Mouse (Mus musculus): ENCODE results near the gene Fmo2. TPM values are rescaled to one million over a fixed set of nuclear protein-coding genes. Genes with fewer than 3 reads are reported as not detected.

Fmo2 gene
- polyA plus RNA-seq, 1 experiment: not detected

GRCm38 (mm10) chr1:162886138-162886816 lies 12.2 kb downstream of the Fmo2 start:
- Histone ChIP-seq H3K4me3 (no peak overlapping the region), H3K36me3 (ENCODE audit: control insufficient read depth, insufficient read depth) (no peaks in the 10 kb centered on the region), H3K4me2 (ENCODE audit: low read depth) (no peak overlapping the region), H3ac (ENCODE audit: control insufficient read depth, insufficient read length) (no peak overlapping the region), H3K27me3 (ENCODE audit: control insufficient read depth, insufficient read depth, insufficient read length) (no peaks in the 10 kb centered on the region), H3K79me2 (ENCODE audit: control insufficient read depth, insufficient read depth) (no peaks in the 10 kb centered on the region)
- TF ChIP-seq E2F4 (IDR thresholded peaks at IDR 0.05; ENCODE audit: insufficient read depth) (no peak), MAX (IDR thresholded peaks at IDR 0.05; ENCODE audit: low read depth) (no peak), USF1 (IDR thresholded peaks at IDR 0.05; ENCODE audit: low read depth) (no peak), POLR2AphosphoS2 (IDR thresholded peaks at IDR 0.05; ENCODE audit: insufficient read length, low read depth) (no peak)

- Histone ChIP-seq H3ac (ENCODE audit: control insufficient read depth, insufficient read length) (no peak overlapping the region), H3K36me3 (ENCODE audit: control insufficient read depth, insufficient read depth) (no peaks in the 10 kb centered on the region), H3K79me2 (ENCODE audit: control insufficient read depth, insufficient read depth) (no peaks in the 10 kb centered on the region), H3K27me3 (ENCODE audit: control insufficient read depth, insufficient read depth, insufficient read length) (peaks cover 1% of the 10 kb centered on the region), H3K4me2 (ENCODE audit: low read depth) (no peak overlapping the region), H3K4me3 (no peak overlapping the region)
- no peak for TF ChIP-seq POLR2AphosphoS2 (IDR thresholded peaks at IDR 0.05; ENCODE audit: insufficient read length, low read depth)
- no peak for TF ChIP-seq TCF12 (IDR thresholded peaks at IDR 0.05; ENCODE audit: insufficient read depth, poor library complexity, severe bottlenecking)
- TF ChIP-seq CEBPB (IDR thresholded peaks at IDR 0.05; ENCODE audit: insufficient read depth, poor library complexity, severe bottlenecking): no peak
- no peak for TF ChIP-seq MYOD1 (IDR thresholded peaks at IDR 0.05; ENCODE audit: control insufficient read depth in 1 of 3, insufficient read length in 2 of 3, low read depth in 2 of 3)
- TF ChIP-seq MYOG (IDR thresholded peaks at IDR 0.05; ENCODE audit: control insufficient read depth in 1 of 3, insufficient read depth in 1 of 3, insufficient read length in 2 of 3, low read depth in 2 of 3): peak in 1 of 3 experiments; percentile 19
- no peak for TF ChIP-seq E2F4 (IDR thresholded peaks at IDR 0.05; ENCODE audit: insufficient read depth)
- no peak for TF ChIP-seq REST (IDR thresholded peaks at IDR 0.05; ENCODE audit: insufficient read depth, insufficient read length)
- no peak for TF ChIP-seq USF1 (IDR thresholded peaks at IDR 0.05; ENCODE audit: low read depth)
- no peak for TF ChIP-seq TCF3 (IDR thresholded peaks at IDR 0.05; ENCODE audit: insufficient read length, low read depth)
Observed at GRCm38 (mm10) chr1:162882681-162883080, 15.8 kb downstream of the Fmo2 start.

DNA sequence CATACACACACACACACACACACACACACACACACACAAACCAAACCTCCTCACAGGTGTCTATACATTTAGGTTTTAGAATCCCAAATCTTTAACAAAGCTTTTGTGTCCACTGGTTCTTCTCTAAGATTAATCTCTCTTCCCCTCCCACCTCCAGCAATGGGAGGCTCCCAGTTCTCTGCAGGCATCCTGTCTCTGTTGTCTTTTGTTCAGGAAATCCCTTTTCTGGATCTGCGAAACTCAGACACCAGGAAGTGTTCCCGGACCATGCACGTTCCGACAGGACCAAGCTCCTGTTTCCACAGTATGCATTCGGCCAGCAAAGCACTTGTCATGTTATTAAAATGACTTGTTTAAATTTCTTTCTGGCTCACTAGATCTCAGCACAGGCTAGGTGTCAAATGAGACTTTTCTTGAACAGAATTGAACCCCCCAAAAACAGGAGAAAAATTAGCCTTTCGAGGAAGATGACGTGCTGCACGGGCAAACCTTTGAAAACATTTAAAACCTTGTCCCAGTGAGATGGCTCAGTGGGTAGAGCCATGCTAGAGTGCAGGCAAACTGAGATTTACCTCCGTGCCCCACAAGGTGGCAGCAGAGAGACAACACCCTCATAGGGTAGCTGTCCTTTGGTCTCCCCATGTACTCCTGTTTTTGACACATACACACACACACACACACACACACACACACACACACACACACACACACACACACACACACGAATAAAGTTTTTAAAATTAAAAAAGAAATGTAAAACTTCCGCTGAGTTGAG lies 18.7 kb downstream of the Fmo2 start:
- H3K27me3 ChIP-seq (ENCODE audit: control insufficient read depth, insufficient read depth, insufficient read length): peaks cover 4% of the 10 kb centered on the region
- no peaks in the 10 kb centered on the region for H3K79me2 ChIP-seq (ENCODE audit: control insufficient read depth, insufficient read depth)
- TF ChIP-seq USF1 (IDR thresholded peaks at IDR 0.05; ENCODE audit: low read depth) (no peak), CEBPB (IDR thresholded peaks at IDR 0.05; ENCODE audit: insufficient read depth, poor library complexity, severe bottlenecking) (no peak), MAX (IDR thresholded peaks at IDR 0.05; ENCODE audit: low read depth) (no peak), MYOG (IDR thresholded peaks at IDR 0.05; ENCODE audit: control insufficient read depth in 1 of 3, insufficient read depth in 1 of 3, insufficient read length in 2 of 3, low read depth in 2 of 3) (no peak)
- H3K4me3 ChIP-seq: no peak overlapping the region
- no peak overlapping the region for H3K4me2 ChIP-seq (ENCODE audit: low read depth)
- H3ac ChIP-seq (ENCODE audit: control insufficient read depth, insufficient read length): no peak overlapping the region
- H3K36me3 ChIP-seq (ENCODE audit: control insufficient read depth, insufficient read depth): no peaks in the 10 kb centered on the region

DNA sequence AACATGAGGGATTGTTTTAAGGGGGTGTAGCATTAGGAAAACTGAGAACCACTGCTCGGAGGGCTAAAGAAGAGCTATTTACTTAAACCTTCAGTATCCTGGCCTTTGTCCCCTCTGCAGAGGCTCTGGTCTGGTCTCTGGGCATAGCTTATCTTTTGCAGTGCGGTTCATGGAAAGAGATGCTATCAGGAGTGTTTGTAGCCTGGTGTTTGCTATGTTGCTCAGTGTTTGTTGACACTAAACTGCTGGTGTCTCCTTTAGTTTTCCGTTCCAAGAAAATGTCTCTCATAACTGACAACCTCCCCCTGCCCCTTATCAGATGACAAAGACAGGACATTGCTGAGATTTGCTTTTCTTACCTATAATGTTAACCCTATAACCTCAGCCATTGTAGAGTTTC lies 23.4 kb downstream of the Fmo2 start:
- Histone ChIP-seq H3K4me3 (no peak overlapping the region), H3K4me2 (ENCODE audit: low read depth) (no peak overlapping the region), H3ac (ENCODE audit: control insufficient read depth, insufficient read length) (no peak overlapping the region), H3K27me3 (ENCODE audit: control insufficient read depth, insufficient read depth, insufficient read length) (peaks cover 14% of the 10 kb centered on the region), H3K36me3 (ENCODE audit: control insufficient read depth, insufficient read depth) (no peaks in the 10 kb centered on the region), H3K79me2 (ENCODE audit: control insufficient read depth, insufficient read depth) (no peaks in the 10 kb centered on the region)
- no peak for TF ChIP-seq SRF (IDR thresholded peaks at IDR 0.05; ENCODE audit: control insufficient read depth, insufficient read length, low read depth)
- no peak for TF ChIP-seq MAX (IDR thresholded peaks at IDR 0.05; ENCODE audit: low read depth)
- TF ChIP-seq CEBPB (IDR thresholded peaks at IDR 0.05; ENCODE audit: insufficient read depth, poor library complexity, severe bottlenecking): no peak
- no peak for TF ChIP-seq E2F4 (IDR thresholded peaks at IDR 0.05; ENCODE audit: insufficient read depth)
- no peak for TF ChIP-seq POLR2AphosphoS2 (IDR thresholded peaks at IDR 0.05; ENCODE audit: insufficient read length, low read depth)

DNA sequence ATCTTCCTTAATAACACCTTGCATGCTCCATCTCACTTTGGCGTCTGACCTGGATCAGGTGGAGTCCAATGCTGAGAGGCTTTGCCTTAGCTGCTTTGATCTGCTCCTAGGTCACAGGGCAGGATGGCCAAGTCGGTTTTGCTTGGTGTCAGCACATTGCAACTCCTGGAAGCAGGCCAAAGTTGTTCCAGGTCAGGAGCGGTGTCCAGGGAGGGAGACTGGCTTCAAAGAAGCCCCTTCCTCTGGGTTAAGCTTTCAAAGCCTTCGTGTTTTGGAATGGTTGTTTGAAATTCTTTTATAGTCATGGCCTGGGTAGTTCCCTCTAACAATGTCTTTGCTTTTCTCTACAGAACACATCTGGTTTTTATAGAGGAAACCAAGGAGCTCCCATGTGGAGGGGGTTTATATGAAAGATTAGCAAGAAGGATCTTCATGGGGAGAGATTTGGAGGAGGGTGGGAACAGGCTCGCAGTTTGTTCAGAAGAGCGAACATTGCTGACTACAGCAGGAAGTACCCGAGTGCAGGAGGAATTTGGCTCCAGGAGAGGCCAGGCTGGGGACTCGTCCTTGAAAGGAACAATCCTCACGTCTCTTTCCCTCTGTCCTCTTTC lies 26.7 kb downstream of the Fmo2 start:
- TF ChIP-seq USF1 (IDR thresholded peaks at IDR 0.05; ENCODE audit: low read depth): no peak
- TF ChIP-seq E2F4 (IDR thresholded peaks at IDR 0.05; ENCODE audit: insufficient read depth): no peak
- Histone ChIP-seq H3K79me2 (ENCODE audit: control insufficient read depth, insufficient read depth) (no peaks in the 10 kb centered on the region), H3K36me3 (ENCODE audit: control insufficient read depth, insufficient read depth) (no peaks in the 10 kb centered on the region), H3ac (ENCODE audit: control insufficient read depth, insufficient read length) (no peak overlapping the region), H3K27me3 (ENCODE audit: control insufficient read depth, insufficient read depth, insufficient read length) (peaks cover 10% of the 10 kb centered on the region), H3K4me2 (ENCODE audit: low read depth) (no peak overlapping the region), H3K4me3 (no peak overlapping the region)

Measured in myocyte (in vitro differentiated cells).